Mouse (Mus musculus) liver, embryonic 14.5 days (tissue): ENCODE measurements around the gene Tdg.

ENCODE experiments used
- CTCF ChIP-seq: IDR thresholded peaks from 2 replicates; pipeline ENCODE4 v1.5.1; 2016; ENCODE audit warnings: antibody characterized with exemption, low read depth, control low read depth
- EP300 ChIP-seq: IDR thresholded peaks from 2 replicates; pipeline ENCODE4 v1.6.1; 2016; ENCODE audit warnings: antibody characterized with exemption, low read depth

- TF ChIP-seq CTCF (no peak), EP300 (no peak)
These were observed 32.2 kb downstream of the Tdg start for GRCm38 (mm10) chr10:82661820-82662219.
